Mouse (Mus musculus): ENCODE results near the gene Stard9.

GRCm38 (mm10) chr2:120702675-120703074 lies 73.8 kb downstream of the Stard9 start:
- TF ChIP-seq CTCF (IDR thresholded peaks at IDR 0.05; ENCODE audit: borderline replicate concordance, insufficient read depth, low read length) (no peak), POLR2A (IDR thresholded peaks at IDR 0.05; ENCODE audit: low read depth, low read length) (no peak)

Data from embryonic fibroblast, embryonic 13.5 days (primary cell).